Mouse (Mus musculus) forebrain, embryonic 14.5 days (tissue): ENCODE results near the gene Gm5141. TPM values are rescaled to one million over a fixed set of nuclear protein-coding genes. Genes with fewer than 3 reads are reported as not detected.
"Not testable (repeated sequence)": the region's sequence is repeated elsewhere in the genome, so short reads cannot be mapped to it uniquely, and the experiment has no call there.

Experiments used
- ATAC-seq: fragments of 200-750 bp; cut with Nextera tagmentation; 2 replicates; pipeline ENCODE4 v1.8.0; 2017; ENCODE audit warnings: mild to moderate bottlenecking, moderate library complexity
- DNase-seq: peaks from one replicate; pipeline ENCODE4 v3.0.0-alpha.2; 2015; ENCODE audit warnings: low spot score
- H3K27ac ChIP-seq: fragments of 300-500 bp; sonication (generic); 2 replicates; pipeline ENCODE4 v1.5.1; 2014; ENCODE audit warnings: low read depth, mild to moderate bottlenecking, control low read depth, low read length, moderate library complexity
- H3K27me3 ChIP-seq: fragments of 300-500 bp; sonication (generic); replicated peaks from 2 replicates; pipeline ENCODE4 v1.6.1; 2014; ENCODE audit warnings: low read length, control low read depth, mixed read lengths; ENCODE audit not compliant: control insufficient read depth, insufficient read depth
- H3K36me3 ChIP-seq: fragments of 300-500 bp; sonication (generic); 2 replicates; pipeline ENCODE4 v1.6.1; 2014; ENCODE audit warnings: low read length, control low read depth; ENCODE audit not compliant: control insufficient read depth, insufficient read depth
- H3K4me1 ChIP-seq: fragments of 300-500 bp; sonication (generic); 2 replicates; pipeline ENCODE4 v1.6.1; 2014; ENCODE audit warnings: antibody characterized with exemption, low read length, control low read depth; ENCODE audit not compliant: control insufficient read depth, insufficient read depth
- H3K4me2 ChIP-seq: fragments of 300-500 bp; sonication (generic); 2 replicates; pipeline ENCODE4 v1.6.1; 2014; ENCODE audit warnings: mild to moderate bottlenecking, control low read depth, low read length
- H3K4me3 ChIP-seq: fragments of 300-500 bp; sonication (generic); 2 replicates; pipeline ENCODE4 v1.5.1; 2014; ENCODE audit warnings: low read depth, low read length, control low read depth
- H3K9ac ChIP-seq: fragments of 300-500 bp; sonication (generic); 2 replicates; pipeline ENCODE4 v1.6.1; 2014; ENCODE audit warnings: mild to moderate bottlenecking, low read length, control low read depth, moderate library complexity
- H3K9me3 ChIP-seq: fragments of 300-500 bp; sonication (generic); replicated peaks from 2 replicates; pipeline ENCODE4 v1.6.1; 2016; ENCODE audit warnings: low read length, control low read depth, mixed read lengths; ENCODE audit not compliant: control insufficient read depth
- WGBS: fragments of 180-500 bp; shearing (Covaris S2); extraction: QIAGEN DNeasy Blood & Tissue Kit; methylation state at CpG from one replicate; pipeline ENCODE4 v1.1.7; 2014; 5-methylcytosine and 5-hydroxymethylcytosine counted together
- polyA plus RNA-seq: library from polyadenylated mRNA; unstranded; fragments of >200 nt; fragmentation: Nextera tagmentation; extraction: Ambion mirVana; gene quantifications from 2 replicates; pipeline ENCODE4 v1.2.1, GENCODE M21; 2014

Gm5141 gene
- polyA plus RNA-seq = 10.1 and 14.4 TPM in 2 replicates

DNA sequence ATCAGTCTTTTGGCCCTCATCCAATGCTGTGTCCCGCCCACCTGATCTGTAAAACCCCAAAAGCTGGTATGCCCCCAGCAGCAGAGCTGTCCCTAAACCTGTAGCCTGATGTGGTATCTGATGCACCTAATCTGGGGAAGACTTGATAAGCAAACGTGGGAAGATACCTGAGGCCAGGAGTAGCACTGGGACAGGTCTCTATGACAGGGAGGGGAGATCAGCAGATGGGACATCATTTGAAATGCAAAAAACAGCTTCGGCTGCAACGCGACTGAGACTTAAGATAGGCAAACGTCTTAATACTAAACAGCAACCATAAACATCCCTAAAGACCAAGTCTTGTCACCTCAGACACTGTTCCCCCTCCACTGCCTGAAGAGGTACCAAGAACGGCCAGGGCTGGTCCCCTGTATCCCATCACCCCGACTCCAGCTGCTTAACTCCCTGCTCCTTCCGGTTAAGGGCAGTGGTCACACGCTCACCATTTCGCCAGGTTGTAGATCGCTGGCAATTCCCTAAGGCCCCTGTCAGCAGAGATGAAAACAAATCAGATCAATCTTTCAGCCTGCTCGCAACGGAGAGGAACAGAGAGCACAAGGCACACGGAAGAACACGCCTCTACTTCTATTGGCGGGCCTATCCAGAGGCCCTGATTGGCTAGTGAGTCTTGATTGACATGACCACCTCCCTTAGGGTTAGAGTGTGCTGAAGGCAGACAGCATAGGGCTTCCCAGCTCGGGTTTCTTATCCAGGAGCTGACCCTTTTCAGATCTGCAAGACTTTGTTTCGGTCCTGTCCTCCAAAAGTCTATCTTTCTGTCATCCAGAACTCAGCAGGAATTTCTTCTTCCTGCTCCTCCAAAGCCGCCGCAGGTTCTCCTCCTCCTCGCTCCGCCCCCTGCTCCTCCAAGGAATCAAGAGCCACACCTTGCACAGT lies at the start of gene Gm5141:
TSS of gene Gm5141 (minus strand) at position 610 of the 936 bp plus-strand sequence.
- 0 out of 2 replicates have a peak within 1 kb of the TSS, but pooled peaks have one; percentile 39 for H3K27ac ChIP-seq
- H3K9ac ChIP-seq = peak within 1 kb of the TSS; percentile 63
- H3K36me3 ChIP-seq, H3K9me3 ChIP-seq, H3K4me1 ChIP-seq, H3K27me3 ChIP-seq: not testable (repeated sequence)
- 6% methylated on average over 19 of the region's 23 CpGs for WGBS
- H3K4me3 ChIP-seq = peak within 1 kb of the TSS; percentile 41
- H3K4me2 ChIP-seq = peak within 1 kb of the TSS; percentile 62
- ATAC-seq = peak; percentile 100
- DNase-seq = peak; percentile 52

DNA sequence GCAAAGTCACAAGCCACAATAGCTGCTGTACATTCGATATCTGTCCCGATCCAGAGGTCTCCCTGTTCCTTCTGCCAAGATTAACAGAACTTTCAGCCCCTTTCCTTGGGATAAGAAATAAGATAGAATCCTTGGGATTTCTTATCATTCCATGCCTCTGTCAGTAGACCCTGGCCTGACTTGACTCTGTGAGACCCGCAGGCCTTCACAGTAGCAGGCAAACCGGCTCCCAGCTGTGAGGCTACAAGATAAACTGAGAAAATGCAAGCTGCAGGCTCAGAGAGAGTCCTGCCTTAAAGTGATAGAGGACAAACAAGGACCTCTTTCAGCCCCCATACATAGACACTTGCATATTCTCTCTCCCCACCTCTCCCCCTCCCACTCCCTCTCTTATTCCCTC lies 47.7 kb upstream of the Gm5141 start:
- DNase-seq (no peak), ATAC-seq (no peak)
- Histone ChIP-seq H3K4me3 (no peak overlapping the region), H3K27ac (no peak overlapping the region), H3K36me3 (no peaks in the 10 kb centered on the region), H3K9me3 (no peaks in the 10 kb centered on the region), H3K4me2 (no peak overlapping the region), H3K27me3 (no peaks in the 10 kb centered on the region), H3K4me1 (no peaks in the 10 kb centered on the region), H3K9ac (no peak overlapping the region)
- 43% methylated on average over 4 of the region's 4 CpGs for WGBS

DNA sequence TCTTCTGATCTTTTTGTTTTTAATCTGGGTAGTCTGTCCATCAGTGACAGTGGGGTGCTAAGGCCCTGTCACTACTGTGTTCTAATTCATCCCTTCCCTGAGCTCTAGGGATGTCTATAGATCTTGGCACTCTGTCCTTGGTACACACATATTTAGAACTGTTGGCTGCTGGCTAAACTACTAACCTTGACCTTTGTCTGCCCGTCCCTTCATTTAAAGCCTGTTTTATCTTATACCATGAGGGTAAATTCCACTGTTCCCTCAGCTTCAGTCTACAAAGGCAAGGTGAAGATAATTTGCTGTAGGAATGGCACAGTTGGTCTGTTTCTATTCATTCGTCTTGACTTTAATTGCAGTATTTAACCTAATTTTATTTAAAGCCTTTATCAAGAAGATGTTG lies 46.6 kb upstream of the Gm5141 start:
- no peak overlapping the region for H3K9ac ChIP-seq
- no peaks in the 10 kb centered on the region for H3K9me3 ChIP-seq
- WGBS = 90% methylated on average over 2 of the region's 2 CpGs
- ATAC-seq (no peak), DNase-seq (no peak)
- no peaks in the 10 kb centered on the region for H3K27me3 ChIP-seq
- no peak overlapping the region for H3K4me3 ChIP-seq
- H3K27ac ChIP-seq = no peak overlapping the region
- H3K36me3 ChIP-seq = no peaks in the 10 kb centered on the region
- H3K4me2 ChIP-seq = no peak overlapping the region
- H3K4me1 ChIP-seq = no peaks in the 10 kb centered on the region

DNA sequence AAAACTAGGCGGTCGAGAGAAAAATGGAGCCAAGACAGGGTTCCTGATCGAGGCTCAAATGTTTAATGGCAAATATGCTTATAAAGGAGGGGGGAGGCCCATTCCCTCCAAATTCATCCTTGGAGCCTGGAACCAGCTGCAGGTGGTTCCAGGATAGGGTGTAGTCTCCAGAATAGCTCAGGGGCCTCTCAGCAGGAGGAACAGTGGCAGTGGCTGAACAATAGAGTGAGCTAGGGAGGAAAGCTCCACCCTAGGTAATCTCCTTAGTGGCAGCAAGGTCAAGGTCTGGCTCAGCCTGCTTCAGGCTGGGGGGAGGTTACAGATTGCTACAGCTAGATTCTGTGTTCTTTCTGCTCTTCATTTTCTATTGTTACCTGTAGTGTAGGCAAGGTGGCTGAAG lies 30.1 kb upstream of the Gm5141 start:
- not testable (repeated sequence) for H3K4me1 ChIP-seq, H3K4me2 ChIP-seq, ATAC-seq, H3K36me3 ChIP-seq, H3K27me3 ChIP-seq, DNase-seq, H3K4me3 ChIP-seq, H3K9ac ChIP-seq, H3K27ac ChIP-seq, H3K9me3 ChIP-seq
- 86% methylated on average over 3 of the region's 3 CpGs for WGBS

DNA sequence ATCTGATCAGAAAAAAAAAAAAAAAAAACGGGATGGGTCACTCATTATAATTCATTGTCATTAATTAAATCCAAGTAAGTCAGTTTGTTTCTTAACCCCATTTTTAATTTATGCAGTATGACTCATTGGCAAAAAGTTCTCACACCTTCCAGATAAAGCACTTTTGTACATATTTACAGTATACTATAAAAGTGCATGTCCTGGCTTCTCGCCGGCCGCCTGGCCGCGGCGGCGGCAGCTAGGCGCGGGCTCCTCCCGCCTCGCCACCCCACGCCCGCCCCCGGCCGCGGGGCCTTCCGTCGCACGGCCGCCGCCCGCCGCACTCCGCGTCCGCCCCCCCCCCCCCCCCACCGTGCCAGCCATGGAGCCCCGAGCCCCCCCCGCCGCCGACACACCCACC lies 27.1 kb upstream of the Gm5141 start:
- no peak; the same call in 1 of the 2 replicates for ATAC-seq
- Histone ChIP-seq H3K36me3 (no peaks in the 10 kb centered on the region), H3K27ac (no peak overlapping the region), H3K4me3 (peak overlapping the region; percentile 24), H3K4me2 (peak overlapping the region; percentile 52), H3K4me1 (no peaks in the 10 kb centered on the region), H3K9ac (peak overlapping the region; percentile 32; the same call in 1 of the 2 replicates), H3K9me3 (no peaks in the 10 kb centered on the region), H3K27me3 (no peaks in the 10 kb centered on the region)
- DNase-seq = peak; percentile 0
- WGBS = 17% methylated on average over 31 of the region's 32 CpGs

DNA sequence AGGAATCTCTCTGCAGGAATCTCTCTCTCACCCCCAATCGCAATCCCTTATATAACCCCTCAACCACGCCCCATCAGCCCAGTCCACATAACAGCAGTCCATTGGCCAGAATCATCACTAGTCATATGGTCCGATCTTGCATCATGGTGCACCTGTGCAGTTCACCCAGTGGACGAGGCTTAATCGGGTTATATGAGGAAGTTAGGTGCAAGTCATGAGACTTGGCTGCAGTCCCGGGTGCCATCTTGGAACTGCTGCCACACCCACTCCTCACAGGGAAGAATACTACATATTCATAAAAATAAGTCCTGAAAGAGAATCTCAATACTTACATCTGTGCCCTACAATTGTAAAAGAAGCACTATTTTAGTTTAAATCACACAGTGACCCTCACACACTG lies 22.4 kb upstream of the Gm5141 start:
- 92% methylated on average over 6 of the region's 6 CpGs for WGBS
- not testable (repeated sequence) for H3K4me3 ChIP-seq

DNA sequence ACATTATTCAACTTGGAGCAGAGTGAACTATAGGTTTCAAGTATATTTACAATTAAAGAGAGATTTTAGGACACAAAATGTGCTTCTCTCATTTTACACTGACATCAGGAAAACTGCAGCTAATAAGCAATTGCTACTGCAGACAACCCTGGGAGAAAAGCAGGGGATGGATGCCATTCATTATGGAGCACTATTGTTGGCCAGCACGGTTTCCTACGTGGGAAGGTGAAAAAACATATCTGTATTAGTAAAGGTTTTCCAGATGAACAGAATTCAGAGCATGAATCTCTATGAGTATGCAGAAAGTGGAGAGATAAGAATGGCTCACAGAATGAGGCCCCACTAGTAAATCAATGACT lies 506 bp upstream of the Gm5141 start:
- 51% methylated on average over 2 of the region's 2 CpGs for whole genome bisulfite sequencing
- peak overlapping the region; percentile 45; the same call in 1 of the 2 replicates for H3K9ac ChIP-seq
- ATAC-seq = peak; percentile 21; the same call in 1 of the 2 replicates

More for the DNA sequence above, 22.4 kb upstream of the Gm5141 start:
- not testable (repeated sequence) for H3K4me1 ChIP-seq, H3K9me3 ChIP-seq, H3K4me2 ChIP-seq, DNase-seq, H3K9ac ChIP-seq, H3K27ac ChIP-seq, H3K36me3 ChIP-seq, H3K27me3 ChIP-seq, ATAC-seq

DNA sequence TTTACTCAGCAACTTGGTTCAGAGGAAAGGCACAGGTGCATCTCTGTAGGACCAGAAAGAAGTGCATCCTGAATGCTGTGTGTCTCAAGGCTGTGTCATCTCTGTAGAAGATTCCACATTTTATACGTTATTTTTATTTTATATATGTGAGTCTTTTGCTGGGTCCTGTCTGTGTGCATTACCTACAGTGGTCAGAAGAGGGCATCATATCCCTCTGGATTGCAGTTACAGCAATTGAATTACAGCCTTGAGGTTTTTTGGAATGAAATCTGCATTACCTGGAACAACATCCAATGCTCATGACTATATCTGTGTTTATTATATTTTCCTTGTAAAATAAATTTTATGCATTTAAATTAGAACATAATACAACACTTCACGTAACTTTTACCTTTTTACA lies 21.8 kb downstream of the Gm5141 start:
- not testable (repeated sequence) for H3K4me1 ChIP-seq, H3K9me3 ChIP-seq, H3K4me3 ChIP-seq, H3K27me3 ChIP-seq, H3K36me3 ChIP-seq, H3K9ac ChIP-seq, ATAC-seq, H3K27ac ChIP-seq, H3K4me2 ChIP-seq
- DNase-seq = peak; percentile 34
- 67% methylated on average over 2 of the region's 2 CpGs for WGBS

More for the DNA sequence above, 506 bp upstream of the Gm5141 start:
- not testable (repeated sequence) for H3K27me3 ChIP-seq, DNase-seq, H3K4me1 ChIP-seq, H3K27ac ChIP-seq, H3K36me3 ChIP-seq, H3K9me3 ChIP-seq
- Histone ChIP-seq H3K4me2 (peak overlapping the region; percentile 36), H3K4me3 (peak overlapping the region; percentile 41)
